Mouse (Mus musculus) liver, adult 2 months (tissue): Measurements from ENCODE around the gene Nudt21. TPM values are rescaled to one million over a fixed set of nuclear protein-coding genes. Genes with fewer than 3 reads are reported as not detected.

Source experiments
- DNase-seq: peaks from one replicate; pipeline ENCODE4 v3.0.0-alpha.2; 2011; ENCODE audit warnings: low read depth, low spot score; ENCODE audit errors: extremely low read depth
- H3K27ac ChIP-seq: fragments of 200-500 bp; replicated peaks from 2 replicates; pipeline ENCODE4 v1.5.1; 2012; ENCODE audit warnings: low read depth, mild to moderate bottlenecking, control low read depth, inconsistent platforms, low read length; ENCODE audit not compliant: insufficient read depth
- H3K27me3 ChIP-seq: fragments of 200-500 bp; 2 replicates; pipeline ENCODE4 v1.6.1; 2012; ENCODE audit warnings: mild to moderate bottlenecking, moderate library complexity, low read length, inconsistent platforms; ENCODE audit not compliant: control insufficient read depth, insufficient read depth
- H3K36me3 ChIP-seq: fragments of 200-500 bp; 2 replicates; pipeline ENCODE4 v1.6.1; 2012; ENCODE audit warnings: low read length, inconsistent platforms; ENCODE audit not compliant: control insufficient read depth, insufficient read depth
- H3K4me1 ChIP-seq: fragments of 200-500 bp; 2 replicates; pipeline ENCODE4 v1.6.1; 2011; ENCODE audit warnings: low read length; ENCODE audit not compliant: control insufficient read depth, insufficient read depth
- H3K4me3 ChIP-seq: fragments of 200-500 bp; 2 replicates; pipeline ENCODE4 v1.5.1; 2011; ENCODE audit warnings: low read depth, mild to moderate bottlenecking, control low read depth, low read length, moderate library complexity; ENCODE audit not compliant: insufficient read depth
- H3K79me2 ChIP-seq: fragments of 200-500 bp; 2 replicates; pipeline ENCODE4 v1.6.1; 2012; ENCODE audit warnings: inconsistent platforms, mild to moderate bottlenecking, low read length, moderate library complexity; ENCODE audit not compliant: control insufficient read depth, insufficient read depth
- H3K9ac ChIP-seq: fragments of 200-500 bp; 2 replicates; pipeline ENCODE4 v1.6.1; 2012; ENCODE audit warnings: low read depth, mild to moderate bottlenecking, control low read depth, inconsistent platforms, low read length
- CTCF ChIP-seq: fragments of 200-500 bp; IDR thresholded peaks from 2 replicates; pipeline ENCODE4 v1.5.1; 2011; ENCODE audit warnings: low read depth, low read length, control low read depth
- POLR2A ChIP-seq: fragments of 200-500 bp; IDR thresholded peaks from 2 replicates; pipeline ENCODE4 v1.6.1; 2011; ENCODE audit warnings: low read length, control low read depth; ENCODE audit not compliant: insufficient read depth; ENCODE audit errors: extremely low read depth
- WGBS: fragments of 180-500 bp; shearing (Covaris S2); methylation state at CpG from one replicate; pipeline ENCODE4 v1.1.7; 2018; 5-methylcytosine and 5-hydroxymethylcytosine counted together
- polyA plus RNA-seq: library from polyadenylated mRNA; depleted of rRNA; stranded (reverse); fragments of >200 nt; gene quantifications from 2 replicates; pipeline ENCODE4 v1.2.3, GENCODE M21; 2012
- total RNA-seq: library from RNA; depleted of rRNA; stranded (reverse); fragments of >200 nt; gene quantifications from 2 replicates; pipeline ENCODE4 v1.2.3, GENCODE M21; 2014

Nudt21 gene
- total and polyA plus RNA-seq, 2 experiments, result 16.7 to 26.9 TPM

- DNase-seq, result no peak
- WGBS, result 94% methylated on average over 3 of the region's 3 CpGs
- no peak for TF ChIP-seq POLR2A
- TF ChIP-seq CTCF, result peak; percentile 28
- H3K9ac ChIP-seq, result no peak overlapping the region
- H3K79me2 ChIP-seq, result peaks cover 3% of the 10 kb centered on the region; the same call in 1 of the 2 replicates
- no peak overlapping the region for H3K27ac ChIP-seq
- H3K4me1 ChIP-seq, result no peaks in the 10 kb centered on the region
- H3K4me3 ChIP-seq, result no peak overlapping the region
- no peaks in the 10 kb centered on the region for H3K27me3 ChIP-seq
- H3K36me3 ChIP-seq, result peaks cover 83% of the 10 kb centered on the region
Measured at GRCm38 (mm10) chr8:93983827-93984226, 53.0 kb downstream of the Nudt21 start.

DNA sequence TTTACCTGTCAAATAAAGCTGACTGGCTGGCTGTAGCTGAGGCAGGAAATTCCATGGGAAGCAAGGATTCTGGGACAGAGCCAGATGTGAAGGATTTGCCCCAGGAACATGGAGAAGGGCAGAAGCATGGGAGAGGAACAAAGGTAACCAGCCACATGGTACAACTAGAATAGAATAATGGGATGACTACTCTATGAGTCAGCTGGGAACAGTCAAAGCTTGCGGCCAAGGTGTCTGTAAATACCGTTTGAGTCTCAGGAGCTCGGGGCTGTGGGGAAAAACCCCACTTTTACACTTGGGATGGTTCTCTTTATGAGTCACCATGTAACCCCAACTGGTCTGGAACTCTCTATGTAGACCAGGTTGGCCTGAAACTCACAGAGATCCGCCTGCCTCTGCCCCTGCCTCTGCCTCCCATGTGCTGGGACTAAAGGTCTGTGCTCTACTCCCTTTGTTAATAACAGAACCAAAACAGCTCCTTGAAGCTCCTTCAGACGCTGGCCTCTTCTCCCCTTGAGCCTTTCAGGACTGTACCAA, 55.1 kb downstream of the Nudt21 start:
- Histone ChIP-seq H3K36me3 (peaks cover 83% of the 10 kb centered on the region), H3K4me1 (no peaks in the 10 kb centered on the region), H3K4me3 (no peak overlapping the region), H3K27ac (no peak overlapping the region), H3K9ac (no peak overlapping the region), H3K27me3 (no peaks in the 10 kb centered on the region), H3K79me2 (no peaks in the 10 kb centered on the region)
- TF ChIP-seq CTCF, result no peak
- TF ChIP-seq POLR2A, result no peak
- no peak for DNase-seq
- WGBS, result 91% methylated on average over 5 of the region's 5 CpGs

DNA sequence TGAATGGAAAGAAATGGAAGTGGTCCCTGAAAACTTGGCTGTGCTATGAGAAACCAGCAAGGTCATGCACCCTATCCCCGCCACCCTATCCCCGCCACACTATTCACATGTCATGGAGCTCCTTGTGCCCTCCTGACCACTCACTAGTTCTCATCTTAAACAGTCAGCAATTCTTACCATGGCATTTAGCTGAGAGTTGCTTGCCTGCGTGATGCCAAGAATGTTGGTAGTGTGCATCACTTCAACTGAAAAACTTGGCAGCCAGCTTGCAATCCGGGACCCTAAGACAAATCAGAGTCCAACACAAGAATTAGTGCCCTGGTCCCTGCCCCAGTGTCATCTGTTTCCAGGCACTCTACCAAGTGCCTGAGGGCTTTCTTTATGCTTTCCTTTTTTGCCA, 56.7 kb downstream of the Nudt21 start:
- TF ChIP-seq CTCF (no peak), POLR2A (no peak)

DNA sequence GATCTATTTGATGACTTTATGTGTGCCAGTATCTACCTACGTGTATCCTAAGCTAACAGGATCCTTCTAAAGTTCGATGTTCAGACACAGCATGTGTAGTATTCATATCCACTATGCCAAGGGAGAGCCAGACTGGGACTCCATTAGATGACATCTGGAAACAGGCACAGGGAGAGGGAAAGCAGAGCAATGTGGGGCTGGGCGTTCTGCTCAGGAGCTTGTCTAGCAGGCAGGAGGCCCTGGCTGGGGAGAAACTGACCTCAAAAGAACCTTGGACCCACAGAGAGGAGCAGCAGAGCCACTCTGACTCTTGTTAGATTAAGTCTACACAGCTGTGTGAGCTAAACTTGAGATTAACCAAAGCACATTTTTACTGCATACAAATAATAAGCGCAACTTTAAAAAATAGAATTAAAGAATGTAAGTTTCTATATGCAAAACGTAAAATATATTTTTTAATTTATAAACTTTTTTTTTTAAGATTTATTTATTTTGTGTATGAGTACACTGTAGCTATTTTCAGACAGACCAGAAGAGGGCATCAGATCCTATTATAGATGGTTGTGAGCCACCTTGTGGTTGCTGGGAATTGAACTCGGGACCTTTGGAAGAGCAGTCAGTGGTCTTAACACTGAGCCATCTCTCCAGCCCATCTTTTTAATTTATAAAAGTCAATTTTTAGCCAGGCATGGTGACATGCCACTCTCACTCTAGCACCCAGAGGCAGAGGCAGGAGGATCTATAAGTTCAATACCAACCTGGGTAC, 60.2 kb downstream of the Nudt21 start:
- DNase-seq, result peak; percentile 37
- peaks cover 76% of the 10 kb centered on the region for H3K36me3 ChIP-seq
- no peak overlapping the region for H3K9ac ChIP-seq
- H3K79me2 ChIP-seq, result no peaks in the 10 kb centered on the region
- H3K27ac ChIP-seq, result peak overlapping the region; percentile 47
- H3K4me3 ChIP-seq, result no peak overlapping the region
- no peaks in the 10 kb centered on the region for H3K27me3 ChIP-seq
- TF ChIP-seq CTCF (no peak), POLR2A (no peak)
- peaks cover 17% of the 10 kb centered on the region for H3K4me1 ChIP-seq
- 73% methylated on average over 6 of the region's 6 CpGs for WGBS

More for the DNA sequence above, 56.7 kb downstream of the Nudt21 start:
- no peak for DNase-seq
- H3K9ac ChIP-seq, result no peak overlapping the region
- no peak overlapping the region for H3K27ac ChIP-seq
- H3K79me2 ChIP-seq, result no peaks in the 10 kb centered on the region
- peaks cover 10% of the 10 kb centered on the region for H3K4me1 ChIP-seq
- peaks cover 82% of the 10 kb centered on the region for H3K36me3 ChIP-seq
- no peaks in the 10 kb centered on the region for H3K27me3 ChIP-seq
- 88% methylated on average over 4 of the region's 4 CpGs for WGBS
- H3K4me3 ChIP-seq, result no peak overlapping the region

DNA sequence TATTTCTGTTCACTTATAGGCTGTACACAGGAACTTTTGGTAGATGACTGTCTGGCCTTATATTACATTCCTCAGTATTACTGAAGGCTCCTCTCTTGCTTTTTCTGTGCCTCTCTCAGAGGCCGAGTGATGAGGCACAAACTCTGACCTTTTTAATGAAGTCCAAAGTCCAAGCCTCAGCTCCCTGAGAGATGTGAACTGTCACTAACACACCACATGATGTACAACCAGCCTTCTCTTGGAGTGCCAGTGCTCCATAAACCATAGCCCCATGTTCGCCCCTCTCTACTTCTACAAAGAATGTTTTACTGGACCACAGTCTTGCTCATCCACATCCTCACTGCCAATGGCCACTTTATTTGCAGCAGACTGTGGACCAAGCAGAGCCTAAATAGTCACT, 61.5 kb downstream of the Nudt21 start:
- 54% methylated on average over 2 of the region's 2 CpGs for WGBS

GRCm38 (mm10) chr8:93974602-93975186, 62.1 kb downstream of the Nudt21 start:
- no peaks in the 10 kb centered on the region for H3K79me2 ChIP-seq
- 22% methylated on average over 11 of the region's 11 CpGs for WGBS
- no peak for TF ChIP-seq CTCF
- no peak for TF ChIP-seq POLR2A
- peaks cover 66% of the 10 kb centered on the region for H3K36me3 ChIP-seq
- peaks cover 17% of the 10 kb centered on the region for H3K4me1 ChIP-seq
- no peaks in the 10 kb centered on the region for H3K27me3 ChIP-seq
- no peak overlapping the region for H3K4me3 ChIP-seq
- peak overlapping the region; percentile 98 for H3K27ac ChIP-seq
- DNase-seq, result peak; percentile 95
- no peak overlapping the region for H3K9ac ChIP-seq

More for the DNA sequence above, 61.5 kb downstream of the Nudt21 start:
- DNase-seq, result peak; percentile 82
- Histone ChIP-seq H3K9ac (no peak overlapping the region), H3K4me3 (no peak overlapping the region), H3K79me2 (no peaks in the 10 kb centered on the region), H3K36me3 (peaks cover 72% of the 10 kb centered on the region), H3K27me3 (no peaks in the 10 kb centered on the region), H3K27ac (peak overlapping the region; percentile 98), H3K4me1 (peaks cover 17% of the 10 kb centered on the region)
- no peak for TF ChIP-seq POLR2A
- TF ChIP-seq CTCF, result no peak
